Mouse (Mus musculus) stomach, postnatal 0 days (tissue): ENCODE results near the gene Cdk8. TPM values are rescaled to one million over a fixed set of nuclear protein-coding genes. Genes with fewer than 3 reads are reported as not detected.

ENCODE experiments used
- ATAC-seq: fragments of 200-750 bp; cut with Nextera tagmentation; 2 replicates; pipeline ENCODE4 v1.8.0; 2017; ENCODE audit not compliant: low FRiP score, low TSS enrichment
- DNase-seq: peaks from one replicate; pipeline ENCODE4 v3.0.0-alpha.2; 2016; ENCODE audit warnings: low spot score
- H3K27ac ChIP-seq: fragments of 300-500 bp; sonication (generic); replicated peaks from 2 replicates; pipeline ENCODE4 v1.5.1; 2014; ENCODE audit warnings: mild to moderate bottlenecking, control low read depth
- H3K27me3 ChIP-seq: fragments of 300-500 bp; sonication (generic); 2 replicates; pipeline ENCODE4 v1.6.1; 2014; ENCODE audit warnings: low read length; ENCODE audit not compliant: control insufficient read depth, insufficient read depth
- H3K36me3 ChIP-seq: fragments of 300-500 bp; sonication (generic); 2 replicates; pipeline ENCODE4 v1.6.1; 2014; ENCODE audit warnings: low read length, mixed read lengths; ENCODE audit not compliant: control insufficient read depth, insufficient read depth
- H3K4me1 ChIP-seq: fragments of 300-500 bp; sonication (generic); replicated peaks from 2 replicates; pipeline ENCODE4 v1.6.1; 2014; ENCODE audit warnings: antibody characterized with exemption; ENCODE audit not compliant: control insufficient read depth, insufficient read depth
- H3K4me2 ChIP-seq: fragments of 300-500 bp; sonication (generic); replicated peaks from 2 replicates; pipeline ENCODE4 v1.6.1; 2014; ENCODE audit warnings: low read depth, mild to moderate bottlenecking, control low read depth, moderate library complexity
- H3K4me3 ChIP-seq: fragments of 300-500 bp; sonication (generic); 2 replicates; pipeline ENCODE4 v1.5.1; 2014; ENCODE audit warnings: low read depth, low read length, control low read depth
- H3K9ac ChIP-seq: fragments of 300-500 bp; sonication (generic); 2 replicates; pipeline ENCODE4 v1.6.1; 2014; ENCODE audit warnings: mild to moderate bottlenecking, low read length, control low read depth, mixed read lengths
- H3K9me3 ChIP-seq: fragments of 300-500 bp; sonication (generic); 2 replicates; pipeline ENCODE4 v1.6.1; 2016; ENCODE audit warnings: low read length; ENCODE audit not compliant: control insufficient read depth
- CTCF ChIP-seq: IDR thresholded peaks from 2 replicates; pipeline ENCODE4 v1.5.1; 2016; ENCODE audit warnings: antibody characterized with exemption, low read depth, mild to moderate bottlenecking, moderate library complexity
- EP300 ChIP-seq: optimal IDR thresholded peaks from 2 replicates; pipeline ENCODE3; 2016; ENCODE audit warnings: antibody characterized with exemption
- WGBS: fragments of 180-500 bp; shearing (Covaris S2); extraction: QIAGEN DNeasy Blood & Tissue Kit; methylation state at CpG from one replicate; pipeline ENCODE4 v1.1.7; 2014; 5-methylcytosine and 5-hydroxymethylcytosine counted together
- polyA plus RNA-seq: library from polyadenylated mRNA; unstranded; fragments of >200 nt; fragmentation: Nextera tagmentation; extraction: Ambion mirVana; gene quantifications from 2 replicates; pipeline ENCODE4 v1.2.1, GENCODE M21; 2015

Gene Cdk8
- polyA plus RNA-seq, 1 experiment from 2014 or later, result 12.2 TPM

DNA sequence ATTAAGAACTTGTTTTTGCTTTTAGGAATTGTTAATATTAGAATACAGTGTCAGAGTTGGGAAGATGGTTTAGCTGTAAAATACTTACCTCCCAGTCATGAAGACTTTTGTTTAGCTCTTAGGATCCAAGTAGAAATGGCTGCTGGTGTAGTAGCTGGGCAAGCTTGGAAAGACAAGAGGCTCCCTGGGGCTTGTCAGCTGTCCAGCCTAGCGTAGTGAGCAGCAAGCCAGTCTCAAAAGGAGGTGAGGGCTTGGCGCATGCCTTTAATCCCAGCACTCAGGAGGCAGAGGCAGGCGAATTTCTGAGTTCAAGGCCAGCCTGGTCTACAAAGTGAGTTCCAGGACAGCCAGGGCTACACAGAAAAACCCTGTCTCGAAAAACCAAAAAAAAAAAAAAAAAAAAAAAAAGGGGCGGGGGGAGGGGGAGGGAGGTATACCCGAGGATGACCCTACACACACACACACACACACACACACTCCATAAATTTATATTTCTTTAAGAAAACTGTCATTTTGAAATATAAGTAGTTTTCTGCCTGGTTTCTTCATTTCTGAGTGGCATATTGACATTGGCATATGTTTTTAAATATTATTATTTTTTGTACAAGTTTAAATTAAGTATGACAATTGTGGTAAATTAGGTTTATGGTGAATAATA, 35.0 kb downstream of the Cdk8 start:
- H3K36me3 ChIP-seq, result no peaks in the 10 kb centered on the region
- ATAC-seq, result no peak
- TF ChIP-seq EP300, result no peak
- TF ChIP-seq CTCF, result no peak

GRCm38 (mm10) chr5:146267776-146268175, 36.7 kb downstream of the Cdk8 start:
- H3K4me3 ChIP-seq, result no peak overlapping the region
- no peak for ATAC-seq
- no peak overlapping the region for H3K27ac ChIP-seq
- H3K4me2 ChIP-seq, result no peak overlapping the region
- TF ChIP-seq CTCF (no peak), EP300 (no peak)
- no peaks in the 10 kb centered on the region for H3K27me3 ChIP-seq
- no peak overlapping the region for H3K9ac ChIP-seq
- 75% methylated on average over 7 of the region's 7 CpGs for WGBS
- DNase-seq, result no peak
- no peaks in the 10 kb centered on the region for H3K9me3 ChIP-seq
- no peaks in the 10 kb centered on the region for H3K36me3 ChIP-seq
- H3K4me1 ChIP-seq, result no peaks in the 10 kb centered on the region

More for the DNA sequence above, 35.0 kb downstream of the Cdk8 start:
- DNase-seq, result no peak
- H3K27me3 ChIP-seq, result no peaks in the 10 kb centered on the region
- no peak overlapping the region for H3K4me2 ChIP-seq
- no peak overlapping the region for H3K4me3 ChIP-seq
- no peak overlapping the region for H3K27ac ChIP-seq
- no peak overlapping the region for H3K9ac ChIP-seq
- no peaks in the 10 kb centered on the region for H3K4me1 ChIP-seq
- no peaks in the 10 kb centered on the region for H3K9me3 ChIP-seq
- 68% methylated on average over 4 of the region's 6 CpGs for WGBS

DNA sequence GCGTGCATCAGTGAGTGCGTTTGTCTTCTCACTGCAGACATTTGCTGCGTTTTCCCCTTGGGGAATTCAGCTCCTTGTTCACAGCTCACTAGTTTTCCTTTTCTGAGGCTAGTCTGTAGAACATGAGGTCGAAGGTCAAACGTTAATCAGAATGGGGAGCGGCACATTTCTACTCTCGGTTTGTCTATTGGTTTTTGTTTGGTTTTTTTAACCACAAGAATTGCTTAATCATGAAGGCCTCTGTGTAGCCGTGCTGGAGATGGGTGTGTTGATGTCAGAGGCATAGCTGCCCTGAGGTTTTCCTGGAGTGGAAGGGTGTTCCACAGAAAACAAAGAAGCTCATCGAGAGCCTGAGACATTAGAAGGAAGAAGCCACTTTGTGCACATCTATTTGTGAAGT, 39.6 kb downstream of the Cdk8 start:
- Histone ChIP-seq H3K4me1 (no peaks in the 10 kb centered on the region), H3K27me3 (no peaks in the 10 kb centered on the region), H3K9me3 (no peaks in the 10 kb centered on the region), H3K36me3 (no peaks in the 10 kb centered on the region), H3K27ac (no peak overlapping the region), H3K9ac (no peak overlapping the region), H3K4me3 (no peak overlapping the region), H3K4me2 (no peak overlapping the region)
- ATAC-seq (peak; percentile 64; the same call in 1 of the 2 replicates), DNase-seq (no peak)
- TF ChIP-seq EP300, result no peak
- no peak for TF ChIP-seq CTCF
- WGBS, result 73% methylated on average over 9 of the region's 9 CpGs

GRCm38 (mm10) chr5:146271662-146272061, 40.6 kb downstream of the Cdk8 start:
- no peaks in the 10 kb centered on the region for H3K4me1 ChIP-seq
- H3K4me2 ChIP-seq, result no peak overlapping the region
- no peaks in the 10 kb centered on the region for H3K27me3 ChIP-seq
- no peak overlapping the region for H3K27ac ChIP-seq
- 88% methylated on average over 5 of the region's 5 CpGs for WGBS
- H3K9ac ChIP-seq, result no peak overlapping the region
- no peaks in the 10 kb centered on the region for H3K9me3 ChIP-seq
- H3K36me3 ChIP-seq, result 0 out of 2 replicates have a peak, but pooled peaks cover 2% of the 10 kb centered on the region
- no peak for ATAC-seq
- no peak overlapping the region for H3K4me3 ChIP-seq
- TF ChIP-seq CTCF (no peak), EP300 (no peak)
- DNase-seq, result no peak

- Histone ChIP-seq H3K27me3 (no peaks in the 10 kb centered on the region), H3K9me3 (no peaks in the 10 kb centered on the region)
- WGBS, result 65% methylated on average over 4 of the region's 4 CpGs
Observed at GRCm38 (mm10) chr5:146273096-146273495, 42.1 kb downstream of the Cdk8 start.

GRCm38 (mm10) chr5:146274420-146275045, 43.5 kb downstream of the Cdk8 start:
- Histone ChIP-seq H3K27me3 (no peaks in the 10 kb centered on the region), H3K9ac (0 out of 2 replicates have a peak overlapping the region, but pooled peaks have one; percentile 2), H3K4me3 (no peak overlapping the region), H3K4me1 (no peaks in the 10 kb centered on the region), H3K36me3 (0 out of 2 replicates have a peak, but pooled peaks cover 2% of the 10 kb centered on the region), H3K4me2 (no peak overlapping the region), H3K9me3 (no peaks in the 10 kb centered on the region), H3K27ac (0 out of 2 replicates have a peak overlapping the region, but pooled peaks have one; percentile 9)
- TF ChIP-seq CTCF (no peak), EP300 (no peak)
- no peak for DNase-seq
- 72% methylated on average over 4 of the region's 4 CpGs for WGBS
- ATAC-seq, result no peak

More at GRCm38 (mm10) chr5:146273096-146273495, 42.1 kb downstream of the Cdk8 start:
- ATAC-seq (no peak), DNase-seq (no peak)
- TF ChIP-seq CTCF, result no peak
- no peak for TF ChIP-seq EP300
- H3K4me1 ChIP-seq, result no peaks in the 10 kb centered on the region
- H3K4me3 ChIP-seq, result no peak overlapping the region
- H3K36me3 ChIP-seq, result 0 out of 2 replicates have a peak, but pooled peaks cover 2% of the 10 kb centered on the region
- H3K9ac ChIP-seq, result no peak overlapping the region
- no peak overlapping the region for H3K4me2 ChIP-seq
- no peak overlapping the region for H3K27ac ChIP-seq
